Mouse (Mus musculus) yolk sac, embryonic 10.5 days (tissue): ENCODE data around the gene Slc39a8.
A peak's percentile ranks its signal among the peaks of the same experiment; 100 is the strongest.

Experiments used
- DNase-seq: peaks from one replicate; pipeline ENCODE4 v3.0.0-alpha.2; 2017; ENCODE audit warnings: low spot score

The Slc39a8 gene

GRCm38 (mm10) chr3:135825016-135825753 lies at the start of gene Slc39a8:
Gene Slc39a8, plus strand, starts transcription at chr3:135825279.
- DNase-seq, result peak; percentile 93

- DNase-seq, result no peak
Observed at GRCm38 (mm10) chr3:135785065-135785464, 40.0 kb upstream of the Slc39a8 start.

GRCm38 (mm10) chr3:135796117-135796516 lies 29.0 kb upstream of the Slc39a8 start:
- DNase-seq, result no peak

- peak; percentile 57 for DNase-seq
Observed at GRCm38 (mm10) chr3:135798241-135798640, 26.8 kb upstream of the Slc39a8 start.

- no peak for DNase-seq
Observed at GRCm38 (mm10) chr3:135798665-135799064, 26.4 kb upstream of the Slc39a8 start.

GRCm38 (mm10) chr3:135814665-135815064 lies 10.4 kb upstream of the Slc39a8 start:
- DNase-seq, result no peak

GRCm38 (mm10) chr3:135815973-135816727 lies 8.9 kb upstream of the Slc39a8 start:
- DNase-seq, result no peak

GRCm38 (mm10) chr3:135817124-135817523 lies 8.0 kb upstream of the Slc39a8 start:
- DNase-seq, result no peak

- DNase-seq, result no peak
Observed at GRCm38 (mm10) chr3:135824436-135824835, 643 bp upstream of the Slc39a8 start.

- DNase-seq, result peak; percentile 77
Observed at GRCm38 (mm10) chr3:135825754-135826683, 940 bp downstream of the Slc39a8 start.

- no peak for DNase-seq
Observed at GRCm38 (mm10) chr3:135826684-135827249, 1.7 kb downstream of the Slc39a8 start.

- peak; percentile 62 for DNase-seq
Observed at GRCm38 (mm10) chr3:135828000-135828399, 2.9 kb downstream of the Slc39a8 start.

- no peak for DNase-seq
Observed at GRCm38 (mm10) chr3:135832496-135832895, 7.4 kb downstream of the Slc39a8 start.

- no peak for DNase-seq
Observed at GRCm38 (mm10) chr3:135832907-135833306, 7.8 kb downstream of the Slc39a8 start.

- DNase-seq, result no peak
Observed at GRCm38 (mm10) chr3:135834988-135835387, 9.9 kb downstream of the Slc39a8 start.

GRCm38 (mm10) chr3:135839535-135839934 lies 14.5 kb downstream of the Slc39a8 start:
- DNase-seq, result no peak

- DNase-seq, result no peak
Observed at GRCm38 (mm10) chr3:135840185-135840584, 15.1 kb downstream of the Slc39a8 start.

- peak; percentile 52 for DNase-seq
Observed at GRCm38 (mm10) chr3:135841716-135842511, 16.8 kb downstream of the Slc39a8 start.

- no peak for DNase-seq
Observed at GRCm38 (mm10) chr3:135843181-135843580, 18.1 kb downstream of the Slc39a8 start.

- peak; percentile 53 for DNase-seq
Observed at GRCm38 (mm10) chr3:135843707-135844106, 18.6 kb downstream of the Slc39a8 start.

GRCm38 (mm10) chr3:135844835-135845234 lies 19.8 kb downstream of the Slc39a8 start:
- no peak for DNase-seq
